Mouse (Mus musculus) myocyte (in vitro differentiated cells): Measurements from ENCODE around the gene Sec14l3. TPM values are rescaled to one million over a fixed set of nuclear protein-coding genes. Genes with fewer than 3 reads are reported as not detected.

Source experiments
- H3K27me3 ChIP-seq: one replicate; pipeline ENCODE4 v1.6.1; 2011; ENCODE audit not compliant: control insufficient read depth, insufficient read depth, insufficient read length
- H3K36me3 ChIP-seq: one replicate; pipeline ENCODE4 v1.6.1; 2011; ENCODE audit not compliant: control insufficient read depth, insufficient read depth
- H3K4me2 ChIP-seq: one replicate; pipeline ENCODE4 v1.6.1; 2011; ENCODE audit warnings: low read depth, control low read depth
- H3K4me3 ChIP-seq: one replicate; pipeline ENCODE4 v1.5.1; 2011; ENCODE audit warnings: mild to moderate bottlenecking, control low read depth, moderate library complexity
- H3K79me2 ChIP-seq: one replicate; pipeline ENCODE4 v1.6.1; 2011; ENCODE audit not compliant: control insufficient read depth, insufficient read depth
- H3ac ChIP-seq: one replicate; pipeline ENCODE4 v1.6.1; 2011; ENCODE audit not compliant: control insufficient read depth, insufficient read length
- CEBPB ChIP-seq: IDR thresholded peaks from 2 replicates; pipeline ENCODE4 v1.6.1; 2011; ENCODE audit warnings: mild to moderate bottlenecking, moderate library complexity; ENCODE audit not compliant: poor library complexity, insufficient read depth, severe bottlenecking
- MAX ChIP-seq: IDR thresholded peaks from one replicate; pipeline ENCODE4 v1.6.1; 2011; ENCODE audit warnings: low read depth, mild to moderate bottlenecking, control low read depth
- MYOD1 ChIP-seq, 3 experiments: IDR thresholded peaks; one replicate each; pipeline ENCODE4 v1.6.1; 2011; ENCODE audit warnings: control low read depth in 2 of 3, low read depth in 2 of 3, mild to moderate bottlenecking in 2 of 3, moderate library complexity in 1 of 3; ENCODE audit not compliant: insufficient read length in 2 of 3, control insufficient read depth in 1 of 3
- MYOG ChIP-seq, 3 experiments: IDR thresholded peaks; one replicate each; pipeline ENCODE4 v1.6.1; 2011; ENCODE audit warnings: control low read depth in 2 of 3, low read depth in 2 of 3, mild to moderate bottlenecking in 2 of 3; ENCODE audit not compliant: insufficient read length in 2 of 3, control insufficient read depth in 1 of 3, insufficient read depth in 1 of 3
- POLR2A ChIP-seq: IDR thresholded peaks from one replicate; pipeline ENCODE4 v1.6.1; 2011; ENCODE audit warnings: low read depth, mild to moderate bottlenecking, control low read depth, moderate library complexity; ENCODE audit not compliant: insufficient read length
- POLR2AphosphoS2 ChIP-seq: IDR thresholded peaks from one replicate; pipeline ENCODE4 v1.6.1; 2011; ENCODE audit warnings: low read depth, control low read depth; ENCODE audit not compliant: insufficient read length
- REST ChIP-seq: IDR thresholded peaks from one replicate; pipeline ENCODE4 v1.6.1; 2011; ENCODE audit warnings: mild to moderate bottlenecking, control low read depth, moderate library complexity; ENCODE audit not compliant: insufficient read depth, insufficient read length
- SRF ChIP-seq: IDR thresholded peaks from one replicate; pipeline ENCODE4 v1.6.1; 2011; ENCODE audit warnings: low read depth; ENCODE audit not compliant: control insufficient read depth, insufficient read length
- TCF12 ChIP-seq: IDR thresholded peaks from one replicate; pipeline ENCODE4 v1.6.1; 2011; ENCODE audit warnings: mild to moderate bottlenecking, control low read depth; ENCODE audit not compliant: poor library complexity, insufficient read depth, severe bottlenecking
- TCF3 ChIP-seq: IDR thresholded peaks from one replicate; pipeline ENCODE4 v1.6.1; 2011; ENCODE audit warnings: low read depth, control low read depth; ENCODE audit not compliant: insufficient read length
- USF1 ChIP-seq: IDR thresholded peaks from one replicate; pipeline ENCODE4 v1.6.1; 2011; ENCODE audit warnings: low read depth, mild to moderate bottlenecking, control low read depth, moderate library complexity
- polyA plus RNA-seq: library from polyadenylated mRNA; unstranded; fragments of >200 nt; fragmentation: generic; extraction: Trizol; gene quantifications from one replicate; pipeline ENCODE4 v1.2.1, GENCODE M21; 2012; ENCODE audit warnings: missing spikeins

The Sec14l3 gene
- polyA plus RNA-seq, 1 experiment = not detected

DNA sequence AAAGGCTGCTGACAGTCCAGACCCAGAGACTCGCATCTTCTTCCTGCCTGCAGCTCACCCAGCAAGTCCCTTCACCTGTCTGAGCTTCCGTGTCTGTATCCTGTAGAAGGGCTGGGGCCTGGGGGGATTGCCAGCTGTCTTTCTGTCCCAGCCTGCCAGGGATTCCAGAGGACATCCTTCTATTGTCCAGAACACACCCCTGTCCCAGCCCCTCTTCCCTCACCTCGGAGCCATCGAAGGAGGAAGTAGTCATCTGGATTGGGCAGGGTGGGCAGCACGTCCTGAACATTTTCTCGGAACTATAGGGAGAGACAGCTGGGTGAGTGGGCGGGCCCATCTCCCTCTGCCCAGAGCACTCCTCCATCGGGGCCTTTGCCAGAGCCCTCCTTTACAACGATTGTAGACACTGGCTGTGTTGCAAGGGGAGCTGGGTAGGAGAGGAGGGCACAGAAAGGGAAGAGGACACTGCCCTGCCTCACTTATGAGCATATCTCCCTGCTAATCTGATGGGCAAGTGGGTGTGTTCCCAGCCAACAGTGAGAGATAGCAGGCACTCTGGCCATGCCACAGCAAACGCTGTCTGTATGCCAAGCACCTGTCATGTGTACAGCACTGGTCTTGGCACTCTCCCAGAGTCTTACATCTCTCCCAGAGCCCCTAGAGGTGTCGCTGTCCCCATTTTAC is 52.0 kb downstream of the Sec14l3 start:
- peak overlapping the region; percentile 96 for H3K4me2 ChIP-seq
- no peaks in the 10 kb centered on the region for H3K27me3 ChIP-seq

GRCm38 (mm10) chr11:4117372-4118071 is 52.9 kb downstream of the Sec14l3 start:
- Histone ChIP-seq H3K4me3 (peak overlapping the region; percentile 48), H3K36me3 (no peaks in the 10 kb centered on the region), H3K27me3 (no peaks in the 10 kb centered on the region), H3ac (peak overlapping the region; percentile 3), H3K4me2 (peak overlapping the region; percentile 96), H3K79me2 (no peaks in the 10 kb centered on the region)
- TF ChIP-seq POLR2AphosphoS2 (no peak), CEBPB (no peak)

More for the DNA sequence above, 52.0 kb downstream of the Sec14l3 start:
- Histone ChIP-seq H3ac (no peak overlapping the region), H3K36me3 (no peaks in the 10 kb centered on the region), H3K4me3 (peak overlapping the region; percentile 48), H3K79me2 (no peaks in the 10 kb centered on the region)
- no peak for TF ChIP-seq USF1
- no peak for TF ChIP-seq REST
- peak; percentile 45 for TF ChIP-seq TCF12
- no peak for TF ChIP-seq CEBPB
- no peak for TF ChIP-seq MAX
- peak; percentile 21 to 87 (median 69) for TF ChIP-seq MYOG (IDR thresholded peaks at IDR 0.05; ENCODE audit: control insufficient read depth in 1 of 3, insufficient read depth in 1 of 3, insufficient read length in 2 of 3, low read depth in 2 of 3)
- no peak for TF ChIP-seq POLR2AphosphoS2
- TF ChIP-seq SRF = no peak
- TF ChIP-seq MYOD1 (IDR thresholded peaks at IDR 0.05; ENCODE audit: control insufficient read depth in 1 of 3, insufficient read length in 2 of 3, low read depth in 2 of 3) = peak; percentile 49 to 93 (median 89)
- TF ChIP-seq TCF3 = no peak

GRCm38 (mm10) chr11:4118081-4118921 is 53.7 kb downstream of the Sec14l3 start:
- Histone ChIP-seq H3ac (peak overlapping the region; percentile 3), H3K4me3 (peak overlapping the region; percentile 48), H3K36me3 (no peaks in the 10 kb centered on the region), H3K79me2 (no peaks in the 10 kb centered on the region), H3K4me2 (peak overlapping the region; percentile 96), H3K27me3 (no peaks in the 10 kb centered on the region)
- no peak for TF ChIP-seq TCF12
- TF ChIP-seq TCF3 = no peak
- peak; percentile 84 for TF ChIP-seq POLR2A
- peak; percentile 69 for TF ChIP-seq POLR2AphosphoS2
- peak in 1 of 3 experiments; percentile 57 for TF ChIP-seq MYOD1 (IDR thresholded peaks at IDR 0.05; ENCODE audit: control insufficient read depth in 1 of 3, insufficient read length in 2 of 3, low read depth in 2 of 3)

- peak overlapping the region; percentile 4 for H3K4me2 ChIP-seq
- TF ChIP-seq USF1 (no peak), POLR2AphosphoS2 (no peak), MYOD1 (IDR thresholded peaks at IDR 0.05; ENCODE audit: control insufficient read depth in 1 of 3, insufficient read length in 2 of 3, low read depth in 2 of 3) (peak in 2 of 3 experiments; percentile 71 to 84), MYOG (IDR thresholded peaks at IDR 0.05; ENCODE audit: control insufficient read depth in 1 of 3, insufficient read depth in 1 of 3, insufficient read length in 2 of 3, low read depth in 2 of 3) (peak in 1 of 3 experiments; percentile 39), POLR2A (no peak), CEBPB (no peak), MAX (no peak)
Measured at GRCm38 (mm10) chr11:4119635-4120034, 55.0 kb downstream of the Sec14l3 start.

DNA sequence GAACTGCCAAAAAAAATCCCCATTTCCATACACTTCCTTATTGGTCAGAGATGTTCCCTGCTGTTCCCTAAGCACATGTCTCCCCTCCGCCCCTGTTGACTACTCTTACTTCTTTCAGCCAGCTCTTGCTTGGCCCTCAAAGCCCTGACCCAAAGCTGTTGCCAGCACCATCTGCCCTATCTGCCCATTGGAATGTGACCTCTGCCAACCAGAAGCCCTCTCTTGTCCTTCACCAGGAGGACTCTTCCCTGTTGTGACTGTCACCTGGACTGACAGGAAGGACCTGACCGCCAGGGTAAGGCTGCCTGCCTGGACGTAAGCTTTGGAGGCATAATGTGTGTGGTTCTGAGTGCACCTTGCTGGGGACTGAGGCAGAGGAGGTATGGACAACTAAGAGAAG is 57.0 kb downstream of the Sec14l3 start:
- Histone ChIP-seq H3ac (no peak overlapping the region), H3K79me2 (no peaks in the 10 kb centered on the region), H3K27me3 (no peaks in the 10 kb centered on the region), H3K36me3 (no peaks in the 10 kb centered on the region), H3K4me2 (no peak overlapping the region), H3K4me3 (no peak overlapping the region)
- TF ChIP-seq SRF = no peak

More at GRCm38 (mm10) chr11:4119635-4120034, 55.0 kb downstream of the Sec14l3 start:
- Histone ChIP-seq H3K36me3 (no peaks in the 10 kb centered on the region), H3K79me2 (no peaks in the 10 kb centered on the region), H3ac (no peak overlapping the region), H3K27me3 (no peaks in the 10 kb centered on the region), H3K4me3 (no peak overlapping the region)
